Mouse (Mus musculus): ENCODE measurements around the gene Ccl4.

The Ccl4 gene

DNA sequence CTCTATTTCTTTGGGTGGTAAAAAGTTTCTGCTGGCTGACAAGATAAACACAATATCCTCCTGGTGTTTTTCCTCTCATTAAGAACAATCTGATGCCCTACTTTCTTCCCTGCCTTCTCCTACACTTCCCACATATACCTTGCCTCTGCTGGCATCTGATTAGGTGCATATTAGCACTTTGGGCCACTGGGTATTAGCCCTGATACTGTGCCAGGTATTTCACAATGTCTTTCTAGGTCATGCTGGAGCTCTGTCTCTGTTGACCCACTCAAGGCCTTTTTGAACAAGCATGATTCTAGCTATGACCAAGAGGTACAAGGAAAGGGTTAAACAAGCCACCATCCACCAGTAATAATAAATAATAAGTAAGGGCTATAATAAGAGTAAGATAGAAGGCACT lies 9.4 kb downstream of the Ccl4 start:
- no peak for DNase-seq (ENCODE audit: low spot score in 2 of 2)

DNA sequence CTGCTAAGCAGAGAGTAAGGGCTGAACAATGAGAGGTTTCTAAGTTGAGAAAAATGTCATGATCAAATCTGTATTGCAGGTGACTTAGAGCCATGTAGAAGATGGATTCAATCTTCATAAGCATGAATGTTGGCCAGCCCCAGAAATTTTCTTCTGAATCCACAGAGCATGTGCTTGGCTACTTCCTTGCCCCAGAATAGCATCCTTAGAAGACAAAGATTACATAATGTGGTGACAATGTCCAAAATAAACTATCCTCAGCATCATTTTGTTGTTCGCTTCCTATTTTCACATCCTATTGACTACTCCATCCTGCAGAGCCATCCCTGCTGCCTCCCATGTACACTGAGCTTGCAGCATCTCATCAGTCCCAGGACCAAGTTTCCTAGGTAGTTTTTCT lies 13.3 kb downstream of the Ccl4 start:
- peak in 1 of 2 experiments; percentile 24 for DNase-seq (ENCODE audit: low spot score in 2 of 2)

DNA sequence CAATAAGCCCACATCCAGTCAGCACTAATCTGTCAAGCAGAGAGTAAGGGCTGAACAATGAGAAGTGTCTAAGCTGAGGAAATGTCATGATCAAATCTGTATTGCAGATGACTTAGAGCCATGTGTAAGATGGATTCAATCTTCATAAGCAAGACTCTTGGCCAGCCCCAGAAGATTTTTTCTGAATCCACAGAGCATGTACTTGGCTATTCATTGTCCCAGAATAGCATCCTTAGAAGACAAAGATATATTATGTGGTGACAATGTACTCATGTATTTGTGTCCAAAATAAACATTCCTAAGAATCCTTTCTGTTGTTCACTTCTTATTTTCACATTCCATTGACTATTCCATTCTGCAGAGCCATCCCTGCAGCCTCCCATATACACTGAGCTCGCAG lies 27.5 kb downstream of the Ccl4 start:
- no peak for DNase-seq (ENCODE audit: low spot score in 2 of 2)

DNA sequence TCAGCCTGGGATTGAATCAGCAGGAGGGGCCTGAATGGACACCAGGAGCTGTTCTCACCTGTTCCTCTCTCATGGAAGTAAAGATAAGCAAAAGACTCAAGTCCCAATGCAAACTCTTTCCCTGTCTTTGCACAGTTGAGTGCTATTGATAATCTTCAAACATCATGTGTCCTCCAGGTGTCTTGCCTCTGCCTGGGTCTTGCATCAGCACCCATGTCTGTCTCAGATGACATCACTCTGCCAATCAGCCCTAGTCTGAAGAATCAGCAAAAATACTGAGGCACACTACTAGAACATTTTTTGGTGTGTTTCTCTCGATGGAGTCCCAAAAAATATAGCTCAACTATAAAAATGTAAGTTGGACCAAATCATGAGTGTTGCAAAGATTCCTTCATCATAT lies 29.6 kb downstream of the Ccl4 start:
- no peak for DNase-seq (ENCODE audit: low spot score in 2 of 2)

DNA sequence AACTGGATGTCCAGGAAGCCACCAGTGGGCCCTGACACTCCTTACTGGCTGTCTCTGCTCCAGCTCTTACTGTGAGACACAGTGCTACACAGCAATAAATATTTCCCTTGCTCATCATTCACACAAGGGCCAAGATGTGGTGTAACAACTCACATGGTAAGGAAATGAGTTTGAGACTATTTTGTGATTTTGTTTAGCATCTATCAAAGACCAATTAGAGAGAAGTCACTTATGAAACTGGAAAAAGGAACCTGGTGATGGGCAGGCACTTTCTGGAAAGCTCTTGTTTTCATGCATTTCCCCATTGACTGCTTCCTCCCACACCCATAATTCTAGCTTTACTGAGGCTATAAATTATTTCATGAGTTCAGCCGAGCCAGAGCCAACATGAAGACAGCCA lies 41.3 kb downstream of the Ccl4 start, which contains the start of gene Wfdc17:
Gene Wfdc17, plus strand, starts transcription at position 287 of the 400 bp plus-strand sequence.
- DNase-seq (ENCODE audit: low spot score in 2 of 2) = peak in 1 of 2 experiments; percentile 6

DNA sequence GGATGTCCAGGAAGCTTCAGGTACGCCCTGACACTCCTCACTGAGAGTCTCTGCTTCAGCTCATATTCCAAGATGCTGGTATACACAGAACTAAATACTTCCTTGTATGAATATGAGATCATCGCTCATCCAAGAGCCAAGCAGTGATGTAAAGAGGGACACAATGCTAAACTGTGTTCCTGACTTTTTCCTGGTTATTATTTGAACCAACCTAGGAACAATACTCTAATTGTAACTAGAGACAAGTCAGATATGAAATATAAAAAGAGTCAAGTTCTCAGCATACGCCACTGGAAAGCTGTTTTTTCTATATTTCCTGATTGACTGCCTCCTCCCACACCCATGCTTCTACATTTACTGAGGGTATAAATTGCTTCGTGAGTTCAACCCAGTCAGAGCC lies 46.3 kb downstream of the Ccl4 start, which contains the start of gene Wfdc18:
Gene Wfdc18, plus strand, starts transcription at position 301 of the 400 bp plus-strand sequence.
- no peak for DNase-seq (ENCODE audit: low spot score in 2 of 2)

DNA sequence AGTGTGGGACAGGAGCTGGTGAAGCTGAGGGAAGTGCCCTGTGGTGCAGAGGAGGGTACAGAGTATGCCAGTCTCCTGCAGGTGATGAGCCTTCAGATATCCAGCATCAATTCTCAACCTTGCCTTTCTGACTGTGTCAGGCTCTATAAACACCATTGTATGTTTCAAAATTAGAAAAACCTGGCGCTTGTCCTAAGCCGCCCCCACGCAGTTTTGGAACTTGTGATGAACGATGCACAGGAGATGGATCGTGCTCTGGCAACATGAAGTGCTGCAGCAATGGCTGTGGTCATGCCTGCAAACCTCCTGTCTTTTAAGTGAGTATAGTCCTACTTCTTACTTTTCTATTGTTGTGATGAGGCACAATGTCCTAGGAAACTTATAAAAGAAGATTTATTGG lies 47.3 kb downstream of the Ccl4 start:
- DNase-seq (ENCODE audit: low spot score in 2 of 2) = no peak

DNA sequence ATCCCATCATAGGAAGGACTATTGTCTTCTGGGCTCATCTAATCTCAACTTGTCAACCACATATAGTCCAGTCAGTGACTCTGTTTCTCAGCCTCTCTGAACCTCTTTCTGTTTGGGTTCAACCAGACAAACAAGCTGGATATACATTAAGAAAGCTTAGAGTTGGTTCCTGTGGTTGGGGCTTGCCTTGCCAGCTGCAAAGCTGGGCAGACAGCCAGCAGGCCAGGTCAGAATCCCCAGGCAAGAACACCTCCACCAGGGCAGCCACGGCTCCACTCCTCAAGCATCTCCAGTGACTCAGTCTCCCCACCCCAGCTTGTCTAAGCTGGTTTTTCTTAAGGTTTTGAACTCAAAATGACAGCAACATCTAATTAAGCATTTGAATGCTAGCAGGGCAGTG lies 50.3 kb downstream of the Ccl4 start:
- DNase-seq (ENCODE audit: low spot score in 2 of 2) = no peak

DNA sequence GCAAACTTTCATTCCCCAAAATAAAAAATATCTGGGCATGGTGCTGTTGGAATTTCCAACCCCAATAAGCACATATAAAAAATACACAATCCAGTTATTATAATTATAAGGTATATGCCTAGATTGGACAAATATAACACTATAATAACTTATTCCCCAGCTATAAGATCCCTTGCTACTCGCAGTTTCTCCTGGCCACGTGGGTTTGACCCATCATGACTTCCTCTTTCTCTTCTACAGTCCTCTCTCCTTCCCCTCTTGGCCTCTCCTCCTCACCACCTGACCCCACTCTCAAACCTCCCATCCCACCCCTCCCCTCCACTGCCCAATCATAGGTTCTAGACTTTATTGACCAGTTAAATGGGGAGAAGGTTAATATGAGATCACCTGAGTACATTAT lies 51.5 kb downstream of the Ccl4 start:
- DNase-seq (ENCODE audit: low spot score in 2 of 2) = no peak
